Mouse (Mus musculus): Measurements from ENCODE around the gene Col4a3.

- TF ChIP-seq CTCF (IDR thresholded peaks at IDR 0.05; ENCODE audit: low read depth): no peak
- no peak for TF ChIP-seq EP300 (IDR thresholded peaks at IDR 0.05; ENCODE audit: low read depth)
Observed at GRCm38 (mm10) chr1:82738066-82738465, 151.3 kb downstream of the Col4a3 start.

Data from heart, postnatal 0 days (tissue).